Mouse (Mus musculus) leukemia stem cell, adult 10-12 weeks (primary cell): ENCODE results near the gene Dnajc11. TPM values are rescaled to one million over a fixed set of nuclear protein-coding genes. Genes with fewer than 3 reads are reported as not detected.

Source experiments
- polyA plus RNA-seq: library from polyadenylated mRNA; stranded (reverse); fragments of >175 nt; gene quantifications from 2 replicates; pipeline ENCODE4 v1.2.3, GENCODE M21; 2012; ENCODE audit warnings: low replicate concordance

Gene Dnajc11
- 14.0 and 86.7 TPM in 2 replicates for polyA plus RNA-seq

DNA sequence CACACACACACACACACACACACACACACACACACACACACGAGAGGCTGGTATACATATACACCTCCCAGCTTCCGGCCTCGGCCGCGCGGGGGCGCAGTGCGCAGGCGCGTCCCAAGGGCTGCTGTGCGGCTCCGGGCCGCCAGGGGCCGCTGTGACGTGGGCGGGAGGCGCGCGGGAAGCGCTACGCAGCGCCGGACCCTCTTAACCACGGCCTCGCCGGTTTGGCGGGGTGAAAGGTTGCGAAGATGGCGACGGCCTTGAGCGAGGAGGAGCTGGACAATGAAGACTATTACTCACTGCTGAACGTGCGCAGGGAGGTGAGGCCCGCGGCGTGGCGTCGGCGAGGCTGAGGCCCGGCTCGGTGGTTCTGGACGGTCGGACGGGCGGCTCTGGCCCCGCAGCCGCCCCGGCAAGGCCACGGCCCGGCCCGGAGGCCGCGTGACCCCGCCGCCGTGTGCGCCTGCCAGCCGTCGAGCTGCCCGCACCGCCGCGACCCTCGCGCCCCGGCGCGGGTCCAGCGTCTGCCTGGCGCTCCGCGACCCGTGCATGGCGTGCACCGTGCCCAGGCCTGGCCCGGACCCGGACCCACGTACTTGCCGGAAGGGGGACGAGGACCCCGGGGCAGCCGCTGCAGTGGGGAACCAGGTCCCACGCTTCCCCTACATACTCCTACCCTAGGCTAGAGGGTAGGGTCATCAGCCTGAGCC lies at the start of gene Dnajc11:
Dnajc11 (plus strand) TSS at position 187 of the 710 bp plus-strand sequence.

DNA sequence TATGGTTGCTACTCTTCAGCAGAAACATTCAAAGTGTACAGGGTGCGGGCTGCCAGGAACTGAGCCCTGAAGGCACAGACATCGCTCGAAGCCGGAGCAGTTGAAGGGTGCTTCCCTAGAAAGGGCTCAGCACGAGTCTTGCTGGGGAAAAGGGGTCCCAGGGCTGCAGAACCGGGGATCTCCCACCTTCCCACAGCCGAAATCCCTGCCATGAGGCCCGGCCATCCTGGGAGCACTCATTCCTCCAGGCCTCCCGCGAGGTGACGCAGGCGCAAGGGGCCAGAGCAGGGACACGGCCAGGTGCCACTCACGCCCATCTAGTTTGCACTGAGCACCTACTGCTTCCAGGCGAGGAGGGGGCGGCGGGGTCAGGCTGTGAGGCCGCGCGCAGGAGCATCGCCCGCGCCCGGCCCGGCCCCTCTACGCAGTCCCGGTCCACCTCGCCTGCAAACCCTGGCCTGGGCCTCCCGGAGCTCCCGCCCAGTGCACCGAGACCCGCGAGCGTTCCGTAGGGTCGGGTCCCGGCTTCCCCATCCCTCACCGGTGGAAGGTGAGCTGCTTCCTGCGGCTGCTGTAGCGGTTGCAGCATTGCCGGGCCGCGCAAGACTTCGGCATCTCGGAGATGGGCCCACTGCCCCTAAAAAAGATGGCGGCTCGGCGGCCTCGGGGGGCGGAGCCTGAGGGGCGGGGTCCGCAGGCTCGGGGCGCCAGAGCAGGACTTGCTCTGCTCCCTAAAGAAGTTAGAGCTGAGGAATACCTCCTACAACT lies 55.0 kb downstream of the Dnajc11 start, which contains the start of gene Thap3:
Thap3 (minus strand) TSS at position 656 of the 768 bp plus-strand sequence.

DNA sequence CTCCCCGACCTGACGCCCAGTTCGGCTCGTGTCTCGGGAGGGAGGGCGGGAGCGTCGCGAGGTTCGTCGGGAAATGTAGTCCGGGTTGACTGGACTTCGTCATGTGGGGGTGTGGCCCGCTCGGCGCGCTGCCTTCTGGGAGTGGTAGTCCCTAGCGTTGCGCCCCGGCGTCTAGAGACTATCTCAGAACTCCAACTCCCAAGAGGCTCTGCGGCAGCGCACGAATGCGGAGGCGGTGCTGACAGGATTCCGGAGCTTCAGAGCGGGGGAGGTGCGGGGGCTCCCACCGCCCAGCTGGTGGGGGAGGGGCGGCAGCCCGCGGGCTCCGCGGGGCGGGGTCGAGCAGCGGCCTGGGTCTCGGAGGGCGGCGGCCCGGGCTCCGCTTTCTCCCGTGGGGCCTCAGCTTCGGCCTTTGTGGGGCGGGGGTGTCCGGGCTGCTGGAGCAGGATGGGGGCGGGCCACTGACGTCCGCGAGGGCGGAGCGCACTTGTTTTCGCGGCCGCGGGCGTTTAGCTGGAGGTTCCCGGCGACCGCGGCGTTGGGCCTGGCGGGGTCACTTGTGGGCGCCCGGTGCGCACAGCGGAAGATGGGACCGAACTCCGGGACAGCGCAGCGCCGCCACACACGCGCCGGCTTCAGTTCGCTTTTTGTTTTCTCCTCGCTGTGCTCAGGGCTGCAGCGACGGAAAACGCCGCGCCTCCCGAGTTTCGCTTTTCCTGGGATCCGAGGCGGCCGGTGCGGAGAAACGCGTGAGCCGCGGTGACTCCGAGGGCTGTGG lies 62.9 kb downstream of the Dnajc11 start, which contains the start of gene Phf13:
Phf13 (minus strand) TSS at position 86 of the 778 bp plus-strand sequence.

DNA sequence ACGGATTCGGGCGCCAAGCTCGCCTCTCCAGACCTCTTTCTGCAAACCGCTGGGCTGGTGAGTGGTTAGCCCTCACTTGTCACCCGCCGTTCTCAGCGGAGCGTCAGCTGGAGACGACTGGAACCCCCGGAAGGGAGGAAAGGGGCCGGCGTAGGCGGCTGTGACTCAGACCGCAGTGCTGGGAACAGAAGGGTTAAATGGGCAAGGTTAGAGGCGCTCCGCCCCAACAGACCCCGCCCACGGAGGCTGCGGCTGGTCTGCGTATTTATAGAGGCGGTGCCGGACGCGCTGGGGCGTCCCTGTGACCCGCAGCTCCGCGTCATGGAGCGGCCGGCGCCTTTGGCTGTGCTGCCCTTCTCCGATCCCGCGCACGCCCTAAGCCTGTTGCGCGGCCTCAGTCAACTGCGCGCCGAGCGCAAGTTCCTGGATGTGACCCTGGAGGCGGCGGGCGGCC lies 75.2 kb downstream of the Dnajc11 start, which contains the start of gene Klhl21:
Klhl21 (plus strand) TSS at position 182 of the 454 bp plus-strand sequence.

DNA sequence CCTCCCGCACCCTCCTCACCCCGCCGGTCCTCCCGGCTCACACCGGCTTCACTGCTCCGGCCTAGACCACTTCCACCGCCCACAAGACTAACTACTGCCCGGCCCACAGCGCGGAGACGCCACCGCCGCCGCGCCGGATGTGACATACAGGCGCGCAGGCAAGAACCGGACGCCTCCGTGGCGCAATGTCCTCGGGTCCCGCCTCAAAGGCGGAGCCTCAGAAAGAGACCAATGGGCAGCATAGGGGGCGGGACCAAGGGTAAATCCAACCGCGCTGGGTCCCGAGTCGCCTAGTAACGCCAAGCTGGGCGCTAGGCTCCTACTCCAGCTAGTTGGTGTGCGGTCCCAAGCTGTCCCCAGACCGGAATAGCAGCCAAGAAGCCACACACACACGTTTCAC lies 94.0 kb downstream of the Dnajc11 start, which contains the start of gene Zbtb48:
Zbtb48 (minus strand) TSS at position 148 of the 400 bp plus-strand sequence.

Other genes starting within 250 kb of the Dnajc11 start
- gene Camta1, start 71.8 kb upstream of the Dnajc11 start, polyA plus RNA-seq = 6.8 and 9.2 TPM in 2 replicates
- gene Thap3, start 55.3 kb downstream of the Dnajc11 start, polyA plus RNA-seq = 11.2 and 18.9 TPM in 2 replicates
- 1.9 and 4.4 TPM in 2 replicates for gene Phf13, start 62.6 kb downstream of the Dnajc11 start, polyA plus RNA-seq
- gene Klhl21, start 75.1 kb downstream of the Dnajc11 start, polyA plus RNA-seq = 13.8 and 16.0 TPM in 2 replicates
- 5.6 and 9.8 TPM in 2 replicates for gene Zbtb48, start 94.0 kb downstream of the Dnajc11 start, polyA plus RNA-seq
- not detected in 2 replicates for gene Tas1r1, start 104.9 kb downstream of the Dnajc11 start, polyA plus RNA-seq
- gene Nol9, start 105.6 kb downstream of the Dnajc11 start, polyA plus RNA-seq = 67.1 and 129 TPM in 2 replicates
- 42.2 and 57.4 TPM in 2 replicates for gene Plekhg5, start 138.8 kb downstream of the Dnajc11 start, polyA plus RNA-seq
- gene Tnfrsf25, start 182.2 kb downstream of the Dnajc11 start, polyA plus RNA-seq = 2.3 and 5.3 TPM in 2 replicates
- 98.7 and 167 TPM in 2 replicates for gene Espn, start 218.7 kb downstream of the Dnajc11 start, polyA plus RNA-seq
- gene Hes2, start 225.2 kb downstream of the Dnajc11 start, polyA plus RNA-seq = 0.62 TPM in 1 of 2 replicates, not detected in the other
- gene Acot7, start 244.4 kb downstream of the Dnajc11 start, polyA plus RNA-seq = 6.4 and 15.0 TPM in 2 replicates